Mouse (Mus musculus): ENCODE data around the gene Arsg.

- TF ChIP-seq CHD2 (IDR thresholded peaks at IDR 0.05; ENCODE audit: low read depth, low read length) = no peak
- TF ChIP-seq MAFK (IDR thresholded peaks at IDR 0.05; ENCODE audit: insufficient read depth, low read depth, low read length) = no peak
- TF ChIP-seq ZNF384 (IDR thresholded peaks at IDR 0.05; ENCODE audit: low read depth, low read length) = no peak
- no peak for TF ChIP-seq ZC3H11A (IDR thresholded peaks at IDR 0.05; ENCODE audit: borderline replicate concordance, low read depth, low read length)
These were observed 36.3 kb upstream of the Arsg start for GRCm38 (mm10) chr11:109436889-109437288.

All from ES-E14 (cell line).